Mouse (Mus musculus): ENCODE measurements around the gene Rccd1.
"Not testable (repeated sequence)": the region's sequence is repeated elsewhere in the genome, so short reads cannot be mapped to it uniquely, and the experiment has no call there.

Gene Rccd1

DNA sequence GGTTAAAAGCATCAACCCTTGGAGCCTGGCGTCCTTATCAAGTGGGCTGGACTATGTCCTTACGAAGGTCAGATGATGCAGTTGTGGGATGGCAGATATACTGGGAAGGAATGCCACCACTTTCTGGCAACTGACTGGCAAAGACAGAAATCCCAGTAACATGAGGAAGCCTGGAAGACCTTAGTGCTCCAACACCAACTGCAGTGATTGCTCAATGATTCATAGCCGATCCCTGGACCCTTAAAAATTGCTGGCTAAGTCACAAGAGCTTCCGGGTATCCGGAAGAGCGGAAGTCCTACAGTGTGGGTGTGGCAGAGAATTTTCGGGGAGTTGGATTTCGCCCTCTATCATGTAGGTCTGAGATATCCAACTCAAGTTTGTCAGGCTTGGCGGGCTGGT lies 21.9 kb upstream of the Rccd1 start:
- DNase-seq (ENCODE audit: low read depth, low spot score), result no peak

DNA sequence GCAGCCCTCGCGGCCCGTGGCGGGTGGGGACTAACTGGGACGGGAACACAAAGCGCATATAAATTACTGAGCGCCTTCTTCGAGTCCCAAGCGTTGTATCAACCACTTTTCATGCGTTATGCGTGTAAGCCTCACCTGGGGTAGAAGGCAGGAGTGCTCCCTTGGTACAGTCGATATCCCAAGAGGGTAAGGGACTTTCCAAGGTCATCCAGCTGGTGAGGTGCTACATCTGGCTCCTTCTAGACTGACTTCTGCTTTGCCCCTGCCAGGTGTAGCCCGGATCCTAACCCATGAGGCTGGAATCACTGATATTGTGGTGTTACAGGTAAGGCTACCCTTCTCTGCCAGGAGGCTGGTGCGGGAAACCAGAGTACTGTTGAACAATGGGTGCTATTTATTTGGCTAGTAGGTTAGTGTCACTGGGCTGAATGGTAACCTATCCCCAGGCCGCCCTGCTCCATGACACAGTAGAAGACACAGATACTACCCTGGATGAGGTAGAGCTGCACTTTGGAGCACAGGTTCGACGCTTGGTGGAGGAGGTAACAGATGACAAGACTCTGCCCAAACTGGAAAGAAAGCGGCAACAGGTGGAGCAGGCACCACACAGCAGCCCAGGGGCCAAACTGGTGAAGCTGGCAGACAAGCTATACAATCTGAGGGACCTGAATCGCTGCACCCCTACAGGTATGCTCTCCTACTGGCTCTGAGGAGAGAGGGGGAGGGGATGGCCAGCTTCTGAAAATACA lies 19.2 kb upstream of the Rccd1 start:
- DNase-seq (ENCODE audit: low read depth, low spot score), result no peak

DNA sequence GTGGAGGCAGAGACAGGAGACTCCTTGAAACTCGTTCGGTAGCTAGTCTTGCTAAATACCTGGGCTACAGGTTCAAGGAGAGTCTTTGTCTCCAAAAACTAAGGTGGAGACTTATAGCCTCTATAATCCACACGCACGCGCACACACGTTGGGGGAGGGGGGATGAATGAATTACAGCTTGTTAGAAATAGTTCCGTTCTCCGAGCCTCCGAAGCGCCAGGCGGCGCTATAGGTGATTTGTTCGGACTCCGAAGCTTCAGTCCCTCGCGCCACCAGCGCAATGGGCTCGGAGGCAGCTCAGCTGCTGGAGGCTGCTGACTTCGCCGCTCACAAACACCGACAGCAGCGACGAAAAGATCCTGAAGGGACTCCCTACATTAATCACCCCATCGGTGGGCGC lies 18.6 kb upstream of the Rccd1 start, which contains the start of gene Hddc3:
Gene Hddc3 (plus strand): TSS at position 247 of the 400 bp plus-strand sequence.
- peak; percentile 97 for DNase-seq (ENCODE audit: low read depth, low spot score)

DNA sequence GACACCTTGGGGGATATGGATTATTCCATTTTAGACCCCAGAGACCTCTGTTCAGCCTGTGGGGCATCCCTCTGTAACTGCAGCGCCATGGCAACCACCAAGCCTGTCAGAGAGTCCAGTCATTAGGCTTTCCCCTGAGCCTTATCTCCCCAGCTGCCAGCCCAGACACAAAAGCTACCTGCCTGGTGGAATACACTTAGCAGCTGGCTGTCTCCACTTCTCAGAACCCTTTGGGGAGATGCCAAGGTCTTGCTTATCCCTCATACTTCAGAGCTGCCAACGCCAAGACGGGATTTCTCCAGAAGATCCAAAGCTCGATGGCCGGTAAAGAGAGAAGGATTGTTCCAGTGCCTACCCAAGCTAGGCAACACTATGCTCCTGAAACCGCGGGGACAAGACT lies 17.5 kb upstream of the Rccd1 start:
- DNase-seq (ENCODE audit: low read depth, low spot score), result no peak

DNA sequence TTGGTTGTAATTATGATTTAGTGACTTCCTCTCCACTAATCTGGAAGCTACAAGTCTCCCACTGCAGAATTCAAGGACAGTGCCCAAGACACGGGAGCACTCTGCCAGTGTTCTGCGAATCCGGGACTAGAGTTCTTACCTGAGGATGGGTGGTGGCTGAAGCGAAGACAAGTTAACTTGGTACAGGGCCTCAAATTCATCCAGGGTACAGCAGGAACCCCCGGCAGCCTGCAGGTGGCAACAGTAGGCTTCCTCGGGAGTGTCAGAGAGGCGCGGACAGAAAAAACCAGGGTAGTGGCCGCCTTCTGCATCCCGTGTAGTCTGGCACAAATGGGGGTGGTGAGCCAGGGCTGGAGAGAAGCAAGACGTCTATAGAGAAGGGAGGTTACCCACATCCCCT lies 16.5 kb upstream of the Rccd1 start, which contains the start of gene Unc45a:
Gene Unc45a (minus strand): TSS at position 213 of the 400 bp plus-strand sequence.
- peak; percentile 90 for DNase-seq (ENCODE audit: low read depth, low spot score)

DNA sequence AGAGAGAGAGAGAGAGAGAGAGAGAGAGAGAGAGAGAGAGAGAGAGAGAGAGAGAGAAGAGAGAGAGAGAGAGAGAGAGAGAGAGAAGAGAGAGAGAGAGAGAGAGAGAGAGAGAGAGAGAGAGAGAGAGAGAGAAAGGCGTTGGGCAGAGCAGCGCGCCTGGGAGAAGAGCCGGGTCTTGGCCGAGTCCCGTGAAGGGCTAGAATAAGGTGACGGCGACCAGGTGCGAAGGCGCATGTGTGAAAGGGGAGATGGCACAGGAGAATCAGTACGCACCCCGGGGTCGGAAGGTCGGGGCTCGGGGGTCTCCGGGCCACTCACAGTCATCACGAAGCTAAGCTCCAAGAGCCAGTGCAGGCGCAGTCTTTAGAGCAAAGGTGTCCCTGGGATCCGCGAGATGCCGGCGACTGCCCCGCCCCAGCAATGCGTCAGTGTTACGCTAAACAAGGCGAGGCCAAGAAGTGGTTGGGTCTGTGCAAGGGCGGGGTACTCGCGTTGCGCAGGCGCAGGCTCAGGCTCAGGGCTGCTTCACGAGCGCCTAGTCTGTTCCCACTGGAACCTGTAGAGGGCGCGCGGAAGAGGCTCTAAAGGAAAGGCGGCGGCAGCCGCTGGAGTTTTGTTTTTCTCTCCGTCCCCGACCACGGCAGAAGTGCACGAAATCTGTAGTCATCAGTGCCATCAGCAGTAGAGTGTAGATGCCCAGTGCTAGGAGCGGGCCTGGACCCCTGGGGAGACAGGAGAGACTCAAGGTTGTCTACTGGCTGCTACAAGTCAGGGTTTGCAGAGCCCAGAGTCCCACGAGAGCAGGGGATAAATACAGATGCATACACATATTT lies 15.8 kb upstream of the Rccd1 start:
- peak; percentile 99 for DNase-seq (ENCODE audit: low read depth, low spot score)

DNA sequence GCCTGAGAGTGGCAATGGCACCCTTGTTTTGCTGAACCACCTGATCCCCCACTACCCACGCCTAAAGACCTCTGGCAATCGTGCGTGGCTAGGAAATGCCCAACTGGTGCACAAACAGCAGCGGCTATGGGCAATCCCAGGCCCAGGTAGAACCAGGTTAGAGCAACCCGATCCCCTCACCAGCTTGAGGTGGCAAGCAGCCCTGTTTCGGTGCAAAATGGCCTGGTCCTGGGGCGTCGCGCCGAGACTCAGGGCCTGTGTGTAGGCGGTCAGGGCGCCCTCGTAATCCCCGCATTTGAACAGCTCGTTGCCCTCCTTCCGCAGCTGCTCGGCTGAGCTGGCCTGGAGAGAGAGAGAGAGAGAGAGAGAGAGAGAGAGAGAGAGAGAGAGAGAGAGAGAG lies 15.1 kb upstream of the Rccd1 start:
- peak; percentile 51 for DNase-seq (ENCODE audit: low read depth, low spot score)

DNA sequence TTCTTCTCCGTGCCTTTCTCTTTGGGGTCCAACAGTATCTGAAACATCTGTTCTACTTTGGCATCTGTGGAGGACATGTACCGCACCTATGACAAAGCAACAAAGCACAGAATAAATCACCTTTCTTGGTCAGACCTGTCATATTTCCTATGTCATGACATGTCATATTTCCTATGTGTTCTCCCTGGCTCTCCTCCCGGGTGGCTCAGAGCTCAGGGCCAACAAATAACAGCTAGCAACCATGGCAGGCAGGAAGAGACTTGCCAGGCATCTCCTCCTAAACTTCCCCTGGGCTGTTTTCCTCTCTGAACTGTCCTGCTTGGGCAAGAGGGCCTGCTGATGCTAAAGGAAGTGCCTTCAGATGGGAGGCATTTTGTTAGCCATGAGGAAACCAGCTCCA lies 12.7 kb upstream of the Rccd1 start:
- no peak for DNase-seq (ENCODE audit: low read depth, low spot score)

DNA sequence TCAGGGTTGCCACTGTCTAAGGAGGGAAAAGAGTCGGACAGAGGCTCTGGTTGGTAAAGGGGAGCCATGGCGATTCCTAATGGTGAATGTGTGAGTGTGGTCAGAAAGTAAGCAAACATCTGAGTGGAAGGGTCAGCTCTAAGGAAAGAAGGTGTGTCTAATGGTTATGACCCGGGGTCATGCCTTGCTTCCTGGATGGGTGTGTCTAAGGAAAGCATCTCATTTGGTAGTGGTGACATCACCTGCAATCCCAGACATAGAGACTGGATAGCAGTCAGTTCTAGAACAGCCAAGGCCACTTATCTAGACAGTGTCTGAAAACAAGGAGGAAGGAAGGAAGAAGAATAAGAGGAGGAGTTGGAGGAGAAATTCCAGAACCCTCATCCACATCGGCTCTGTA lies 10.6 kb upstream of the Rccd1 start:
- DNase-seq (ENCODE audit: low read depth, low spot score), result no peak

DNA sequence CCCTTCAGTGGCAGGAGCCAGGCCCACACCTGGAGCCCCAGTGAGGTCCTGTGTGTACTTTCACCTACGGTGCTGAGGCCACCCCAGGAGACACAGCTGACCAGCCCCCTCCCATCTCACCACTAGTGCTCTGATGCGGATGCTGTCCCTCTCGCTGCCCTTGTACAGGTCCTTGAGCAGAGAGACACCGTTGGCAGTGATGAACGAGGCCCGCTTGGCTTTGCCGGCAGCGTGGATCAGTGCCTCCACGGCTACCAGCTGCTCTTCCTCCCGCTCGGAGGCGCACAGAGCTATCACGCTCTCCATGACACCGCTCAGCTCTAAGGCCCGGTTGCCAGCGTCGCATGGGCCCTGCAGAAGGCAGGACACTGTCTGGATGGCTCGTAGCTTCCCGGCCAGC lies 7.2 kb upstream of the Rccd1 start:
- no peak for DNase-seq (ENCODE audit: low read depth, low spot score)

DNA sequence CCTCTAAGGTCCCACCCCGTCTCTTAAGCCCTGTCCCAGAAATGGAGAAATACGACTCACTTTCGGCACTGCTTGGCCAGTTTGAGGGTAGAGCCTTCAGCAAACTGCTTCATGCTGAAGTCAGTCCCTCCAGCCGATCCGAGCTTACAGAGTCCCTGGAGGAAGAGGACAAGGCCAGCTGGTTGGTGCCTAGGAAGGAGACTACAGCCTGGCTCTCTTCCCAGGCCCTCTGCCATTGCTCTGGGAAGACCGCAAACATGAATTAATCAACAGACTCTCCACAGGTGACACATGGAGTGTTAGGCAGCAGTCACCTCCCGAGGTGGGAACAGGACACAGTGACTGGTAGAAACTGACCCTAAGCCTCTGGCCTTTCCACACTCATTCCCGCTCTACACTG lies 6.0 kb upstream of the Rccd1 start:
- DNase-seq (ENCODE audit: low read depth, low spot score), result no peak

DNA sequence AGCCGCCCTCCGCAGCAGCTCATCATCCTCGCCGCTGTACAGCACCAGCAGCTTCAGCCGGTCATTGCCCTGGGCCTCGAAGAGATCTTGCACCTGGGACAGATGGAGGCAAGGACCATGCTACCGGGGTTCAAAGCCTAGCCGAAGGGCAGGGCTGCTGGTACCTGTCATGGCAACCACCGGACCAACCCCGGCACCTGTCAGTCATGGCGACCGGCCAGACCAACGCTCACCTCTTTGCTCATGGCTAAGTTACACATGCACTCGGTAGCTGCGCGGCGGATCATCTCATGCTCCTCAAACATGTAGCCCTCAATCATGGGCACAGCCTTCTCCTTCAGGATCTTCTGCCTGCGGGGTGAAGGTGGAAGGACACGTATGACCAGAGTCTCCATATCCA lies 1.8 kb upstream of the Rccd1 start:
- DNase-seq (ENCODE audit: low read depth, low spot score), result no peak

DNA sequence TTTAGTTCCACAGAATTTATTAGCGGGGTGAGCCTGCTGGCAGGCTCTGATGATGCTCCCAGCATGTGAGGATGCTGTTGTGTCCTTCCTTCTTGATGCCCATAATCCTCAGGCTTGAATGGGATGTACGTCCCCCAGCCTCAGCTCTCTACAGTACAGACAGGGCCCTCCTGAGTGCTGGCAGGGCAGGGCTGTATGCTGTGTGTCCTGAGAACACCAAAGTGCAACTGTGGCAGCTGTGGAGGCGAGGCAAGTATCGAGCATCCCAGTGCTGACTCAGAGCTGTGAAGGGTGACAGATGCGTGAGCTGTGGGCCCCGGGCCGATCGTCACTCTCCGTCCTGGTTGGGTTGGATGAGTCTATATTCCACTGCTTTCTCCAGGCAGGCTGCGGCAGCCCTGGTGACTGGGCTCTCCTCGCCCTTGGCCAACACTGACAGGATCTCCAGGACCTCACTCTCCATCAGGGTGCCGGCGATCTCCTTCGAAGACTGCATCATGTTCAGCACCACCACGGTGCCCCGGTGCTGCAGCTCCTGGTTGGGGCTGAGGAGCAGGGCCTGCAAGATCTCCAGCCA lies 1.1 kb upstream of the Rccd1 start:
- DNase-seq (ENCODE audit: low read depth, low spot score), result no peak

DNA sequence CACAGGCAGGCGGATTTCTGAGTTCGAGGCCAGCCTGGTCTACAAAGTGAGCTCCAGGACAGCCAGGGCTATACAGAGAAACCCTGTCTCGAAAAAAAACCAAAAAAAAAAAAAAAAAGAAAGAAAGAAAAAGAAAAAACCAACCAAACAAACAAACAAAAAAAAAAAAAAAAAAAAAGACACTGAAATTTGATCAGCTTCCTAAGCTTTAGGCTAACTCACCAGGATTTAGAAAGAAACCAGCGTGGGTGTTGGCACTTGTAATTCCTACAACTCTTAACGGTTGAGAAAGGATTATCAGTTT lies 514 bp upstream of the Rccd1 start:
- DNase-seq (ENCODE audit: low read depth, low spot score), result not testable (repeated sequence)

DNA sequence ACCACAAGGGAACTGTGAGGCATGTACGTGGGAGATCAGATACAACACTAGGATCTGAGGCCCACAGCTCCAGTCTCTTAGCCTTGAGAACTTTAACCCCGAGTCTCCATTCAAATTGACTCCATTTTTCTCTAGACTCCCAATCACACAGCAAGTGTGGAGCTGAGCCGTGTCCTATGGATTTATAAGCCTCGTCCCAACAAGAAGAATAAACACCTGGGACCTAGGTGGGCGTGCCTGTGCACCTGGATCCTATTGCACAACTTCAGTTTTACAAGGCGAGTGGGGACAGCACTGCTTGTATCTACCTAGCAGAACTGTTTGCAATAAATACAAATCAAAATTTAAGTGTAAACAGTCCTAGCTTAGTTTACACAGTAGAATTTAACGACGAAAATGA lies 918 bp downstream of the Rccd1 start:
- no peak for DNase-seq (ENCODE audit: low read depth, low spot score)

DNA sequence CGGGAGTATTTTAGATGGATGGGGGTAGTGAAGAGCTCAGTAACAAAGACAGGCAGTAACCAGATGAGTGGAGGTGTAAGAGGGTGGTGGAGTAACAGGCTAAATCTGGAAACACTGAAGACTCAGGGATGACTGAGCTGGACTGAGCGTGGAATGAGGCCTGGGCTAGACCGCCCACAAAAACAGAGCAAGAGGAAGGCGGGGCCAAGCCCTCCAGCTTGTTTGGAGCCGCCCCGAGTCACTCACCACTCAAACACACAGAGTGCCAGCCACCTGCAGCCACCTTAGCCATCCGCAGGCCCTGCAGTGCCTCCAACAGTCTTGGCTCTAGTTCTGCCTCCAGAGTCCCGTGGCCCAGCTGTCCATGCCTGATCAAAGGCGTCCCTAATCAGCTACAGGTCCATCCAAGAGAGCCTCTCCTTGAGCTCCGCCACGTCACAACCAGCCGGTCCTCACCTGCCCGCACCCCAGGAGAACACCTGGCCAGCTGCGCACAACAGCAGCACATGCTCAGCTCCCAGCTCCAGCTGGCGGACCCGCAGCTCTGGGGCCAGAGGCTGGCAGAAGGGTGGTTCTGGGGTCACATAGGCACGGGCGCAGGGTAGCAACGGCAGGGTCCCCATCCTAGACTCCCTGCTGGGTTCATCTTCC lies 4.3 kb downstream of the Rccd1 start:
- no peak for DNase-seq (ENCODE audit: low read depth, low spot score)

DNA sequence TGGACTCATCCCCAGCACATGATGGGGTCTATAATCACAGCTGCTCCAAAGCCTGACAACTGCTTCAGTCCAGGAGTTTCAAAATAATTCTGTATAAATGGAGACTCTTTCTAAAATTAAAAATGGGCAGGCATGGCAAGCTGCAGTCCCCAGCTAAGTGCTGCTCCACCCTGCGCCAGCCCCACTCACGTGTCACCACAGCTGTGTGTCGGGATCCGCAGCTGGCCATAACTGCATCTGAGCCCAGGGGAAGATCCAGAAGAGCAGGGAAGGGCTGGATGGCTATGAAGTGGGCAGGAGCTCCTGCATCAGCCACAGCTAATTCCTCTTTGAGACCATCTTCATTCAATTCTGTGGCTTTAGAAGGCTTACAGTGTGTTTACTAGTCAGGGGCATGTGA lies 5.6 kb downstream of the Rccd1 start:
- DNase-seq (ENCODE audit: low read depth, low spot score), result no peak

DNA sequence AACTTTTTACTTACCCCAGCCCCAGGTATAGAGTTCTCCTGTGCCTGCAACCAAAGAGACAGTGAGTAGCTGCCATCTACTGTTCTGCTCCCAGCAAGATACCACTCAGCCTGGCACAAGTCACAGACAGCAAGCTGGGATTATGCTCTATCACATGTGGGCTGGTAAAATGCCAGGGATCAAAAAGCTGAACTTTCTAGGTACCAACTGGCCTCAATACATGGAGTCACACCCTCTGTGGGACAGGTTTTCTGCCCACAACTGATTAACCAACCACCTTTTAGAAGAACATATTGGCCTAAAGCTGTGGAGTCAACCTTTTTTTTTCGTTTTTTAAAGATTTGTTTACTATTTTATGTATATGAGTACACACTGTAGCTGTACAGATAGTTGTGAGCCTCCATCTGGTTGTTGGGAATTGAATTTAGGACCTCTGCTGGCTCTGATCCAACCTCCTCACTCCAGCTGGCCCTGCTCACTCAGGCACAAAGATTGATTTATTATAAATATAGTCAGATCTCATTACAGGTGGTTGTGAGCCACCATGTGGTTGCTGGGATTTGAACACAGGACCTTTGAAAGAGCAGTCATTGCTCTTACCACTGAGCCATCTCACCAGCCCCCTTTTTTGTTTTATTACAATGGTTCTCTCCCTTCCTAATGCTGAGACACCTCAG lies 6.7 kb downstream of the Rccd1 start:
- DNase-seq (ENCODE audit: low read depth, low spot score), result no peak

DNA sequence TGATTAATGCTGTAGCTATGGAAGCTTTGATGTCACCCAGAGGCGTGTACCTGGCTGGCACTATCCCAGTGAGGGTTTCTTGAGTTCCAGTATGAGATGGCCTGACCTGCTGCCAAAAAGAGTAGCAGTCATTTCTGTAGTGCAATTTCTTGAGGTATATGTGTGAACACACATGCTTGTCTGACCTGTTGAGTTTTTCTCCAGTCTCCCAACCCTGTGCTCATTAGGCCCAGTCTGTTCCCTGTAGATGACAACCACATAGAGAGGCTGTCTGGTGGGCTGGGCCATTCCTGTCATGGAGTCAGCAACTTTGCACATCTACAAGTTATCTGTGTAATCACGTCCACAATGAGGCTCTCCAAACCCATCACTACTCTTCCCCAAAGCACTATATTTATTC lies 8.5 kb downstream of the Rccd1 start:
- DNase-seq (ENCODE audit: low read depth, low spot score), result no peak

DNA sequence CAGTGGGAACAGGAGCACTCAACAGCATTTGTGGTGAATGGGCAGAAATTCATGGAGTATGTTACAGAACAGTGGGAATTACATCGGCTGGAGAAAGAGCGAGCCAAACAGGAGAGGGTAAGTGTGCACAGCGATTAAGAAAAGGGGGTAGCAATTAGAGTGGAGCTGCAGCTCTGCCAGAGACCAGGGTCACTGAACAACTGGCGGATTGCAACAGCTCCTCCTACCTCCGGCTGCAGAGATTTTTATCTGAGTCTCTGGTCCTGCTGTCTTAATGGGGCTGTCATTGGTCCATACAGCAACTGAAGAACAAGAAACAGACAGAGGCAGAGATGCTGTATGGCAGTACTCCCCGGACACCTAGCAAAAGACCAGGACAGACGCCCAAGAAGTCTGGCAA lies 13.5 kb downstream of the Rccd1 start:
- DNase-seq (ENCODE audit: low read depth, low spot score), result no peak

DNA sequence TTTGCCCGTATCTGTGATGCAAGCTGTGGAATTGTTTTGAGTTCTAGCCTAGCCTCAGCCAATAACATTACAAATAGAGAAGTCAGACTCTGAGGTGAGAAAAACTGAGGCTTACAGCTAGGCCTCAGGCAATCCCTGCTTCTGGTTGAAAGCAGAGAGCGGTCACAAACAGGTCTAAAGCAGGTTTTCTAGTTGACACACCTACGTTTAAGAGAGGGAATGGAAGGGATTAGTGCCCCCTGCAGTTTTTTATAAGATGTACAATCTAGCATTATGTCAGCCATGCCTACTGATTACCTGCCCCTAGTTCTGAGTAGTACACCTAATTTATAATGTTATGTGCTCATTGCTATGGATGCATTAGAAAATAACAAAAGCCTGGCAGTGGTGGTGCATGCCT lies 16.5 kb downstream of the Rccd1 start:
- DNase-seq (ENCODE audit: low read depth, low spot score), result no peak

DNA sequence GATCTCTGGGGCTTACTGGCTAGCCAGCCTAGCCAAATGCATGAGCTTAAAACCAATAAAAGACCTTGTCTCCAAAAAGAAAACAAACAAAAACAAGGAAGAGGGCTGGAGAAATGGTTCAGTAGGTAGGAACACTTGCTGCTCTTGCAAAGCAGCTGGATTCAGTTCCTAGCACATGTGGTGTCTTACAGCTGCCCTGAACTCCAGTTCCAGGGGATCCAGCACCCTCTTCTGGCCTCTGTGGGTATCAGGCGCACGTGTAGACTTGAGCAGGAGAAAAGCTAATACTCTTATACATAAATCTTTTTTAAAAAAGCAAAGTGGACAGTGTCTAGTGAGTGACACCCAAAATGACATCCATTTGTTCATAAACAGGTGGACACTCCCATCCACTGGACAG lies 22.7 kb downstream of the Rccd1 start:
- DNase-seq (ENCODE audit: low read depth, low spot score), result peak; percentile 29

All from A20 (cell line).